Mouse (Mus musculus) megakaryocyte-erythroid progenitor cell, adult 5 weeks (primary cell): ENCODE measurements around the gene Slc16a14. TPM values are rescaled to one million over a fixed set of nuclear protein-coding genes. Genes with fewer than 3 reads are reported as not detected.

Experiments
- polyA plus RNA-seq: library from polyadenylated mRNA; stranded (reverse); fragments of >175 nt; gene quantifications from 2 replicates; pipeline ENCODE4 v1.2.3, GENCODE M21; 2012

Slc16a14 gene
- not detected in 2 replicates for polyA plus RNA-seq

GRCm38 (mm10) chr1:84934503-84935333 is at the start of gene Slc16a14:
TSS of gene Slc16a14 (minus strand) at chr1:84935134.

Other genes starting within 250 kb of the Slc16a14 start
- gene Dner, start 238.9 kb downstream of the Slc16a14 start, polyA plus RNA-seq = 0.02 TPM in 1 of 2 replicates, not detected in the other
- 0.56 and 1.1 TPM in 2 replicates for gene Fbxo36, start 95.3 kb downstream of the Slc16a14 start, polyA plus RNA-seq
- 25.5 and 26.5 TPM in 2 replicates for gene Trip12, start 94.6 kb downstream of the Slc16a14 start, polyA plus RNA-seq
- not detected in 2 replicates for gene Gm10553, start 165.0 kb upstream of the Slc16a14 start, polyA plus RNA-seq
- gene A530032D15Rik, start 174.7 kb upstream of the Slc16a14 start, polyA plus RNA-seq = 0.14 and 0.42 TPM in 2 replicates